Mouse (Mus musculus) lung, embryonic 15.5 days (tissue): ENCODE measurements at regions not wholly inside any gene's neighbourhood (a gene's known extent, or its start where the extent isn't known, plus 50 kb on each side); places are given as distances from the start of the nearest gene placed in this dataset. TPM values are rescaled to one million over a fixed set of nuclear protein-coding genes. Genes with fewer than 3 reads are reported as not detected.

ENCODE experiments used
- ATAC-seq: fragments of 200-750 bp; cut with Nextera tagmentation; 2 replicates; pipeline ENCODE4 v1.8.0; 2017; ENCODE audit warnings: moderate number of reproducible peaks, borderline replicate concordance; ENCODE audit not compliant: low FRiP score, low TSS enrichment; ENCODE audit errors: extremely low read depth
- H3K27ac ChIP-seq: fragments of 300-500 bp; sonication (generic); 2 replicates; pipeline ENCODE4 v1.5.1; 2015; ENCODE audit warnings: moderate library complexity, mild to moderate bottlenecking, inconsistent platforms
- H3K27me3 ChIP-seq: fragments of 300-500 bp; sonication (generic); 2 replicates; pipeline ENCODE4 v1.6.1; 2015; ENCODE audit warnings: inconsistent platforms
- H3K36me3 ChIP-seq: fragments of 300-500 bp; sonication (generic); 2 replicates; pipeline ENCODE4 v1.6.1; 2015; ENCODE audit warnings: inconsistent platforms
- H3K4me1 ChIP-seq: fragments of 300-500 bp; sonication (generic); 2 replicates; pipeline ENCODE4 v1.6.1; 2015; ENCODE audit warnings: inconsistent platforms
- H3K4me2 ChIP-seq: fragments of 300-500 bp; sonication (generic); 2 replicates; pipeline ENCODE4 v1.6.1; 2015; ENCODE audit warnings: inconsistent platforms, mild to moderate bottlenecking, moderate library complexity
- H3K4me3 ChIP-seq: fragments of 300-500 bp; sonication (generic); 2 replicates; pipeline ENCODE4 v1.5.1; 2015; ENCODE audit warnings: mild to moderate bottlenecking, inconsistent platforms
- H3K9ac ChIP-seq: fragments of 300-500 bp; sonication (generic); 2 replicates; pipeline ENCODE4 v1.6.1; 2015; ENCODE audit warnings: inconsistent platforms
- H3K9me3 ChIP-seq: fragments of 300-500 bp; sonication (generic); 2 replicates; pipeline ENCODE4 v1.6.1; 2016; ENCODE audit warnings: inconsistent platforms
- WGBS: fragments of 180-500 bp; shearing (Covaris S2); methylation state at CpG from one replicate; pipeline ENCODE4 v1.1.7; 2015; 5-methylcytosine and 5-hydroxymethylcytosine counted together
- microRNA-seq: library from miRNA; unstranded; fragments of <30 nt; microRNA quantifications from one replicate; pipeline ENCODE4, GENCODE M21; 2016

GRCm38 (mm10) chr3:33219271-33220065 lies 76.4 kb upstream of the Pex5l start:
- 46% methylated on average over 2 of the region's 2 CpGs for WGBS
- H3K27ac ChIP-seq = no peak overlapping the region
- H3K4me1 ChIP-seq = no peaks in the 10 kb centered on the region
- H3K27me3 ChIP-seq = no peaks in the 10 kb centered on the region
- H3K9ac ChIP-seq = no peak overlapping the region
- no peak overlapping the region for H3K4me2 ChIP-seq
- no peak for ATAC-seq
- no peak overlapping the region for H3K4me3 ChIP-seq
- H3K9me3 ChIP-seq = no peaks in the 10 kb centered on the region
- H3K36me3 ChIP-seq = no peaks in the 10 kb centered on the region

DNA sequence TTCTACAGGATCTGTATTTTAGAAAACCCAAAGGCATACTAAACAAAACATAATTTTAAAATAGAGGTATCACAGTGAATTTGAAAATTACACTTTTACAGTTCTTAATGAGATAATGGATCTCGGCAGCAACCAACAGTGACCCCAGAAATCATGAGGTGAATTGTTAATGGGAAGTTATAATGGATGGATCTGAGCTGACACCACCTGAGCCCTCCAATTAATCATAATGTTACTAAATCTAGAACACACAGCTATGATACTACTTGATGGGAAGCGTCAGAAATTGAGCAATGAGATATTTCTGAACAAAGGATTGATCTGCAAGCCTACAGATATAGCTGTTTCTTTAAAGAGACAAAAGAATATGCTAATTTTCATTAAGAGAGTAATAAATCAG lies 75.2 kb upstream of the Pex5l start:
- ATAC-seq = no peak
- 68% methylated on average over 2 of the region's 2 CpGs for WGBS
- no peak overlapping the region for H3K4me3 ChIP-seq

GRCm38 (mm10) chr3:33217360-33218034 lies 74.5 kb upstream of the Pex5l start:
- H3K36me3 ChIP-seq = no peaks in the 10 kb centered on the region
- 63% methylated on average over 18 of the region's 18 CpGs for WGBS
- ATAC-seq = no peak
- H3K9ac ChIP-seq = no peak overlapping the region
- H3K4me2 ChIP-seq = no peak overlapping the region
- no peak overlapping the region for H3K27ac ChIP-seq
- no peaks in the 10 kb centered on the region for H3K4me1 ChIP-seq
- no peak overlapping the region for H3K4me3 ChIP-seq
- no peaks in the 10 kb centered on the region for H3K9me3 ChIP-seq
- no peaks in the 10 kb centered on the region for H3K27me3 ChIP-seq

More for the DNA sequence above, 75.2 kb upstream of the Pex5l start:
- H3K9ac ChIP-seq = no peak overlapping the region
- no peak overlapping the region for H3K4me2 ChIP-seq
- H3K27me3 ChIP-seq = no peaks in the 10 kb centered on the region
- H3K9me3 ChIP-seq = no peaks in the 10 kb centered on the region
- H3K36me3 ChIP-seq = no peaks in the 10 kb centered on the region
- no peak overlapping the region for H3K27ac ChIP-seq
- H3K4me1 ChIP-seq = no peaks in the 10 kb centered on the region

DNA sequence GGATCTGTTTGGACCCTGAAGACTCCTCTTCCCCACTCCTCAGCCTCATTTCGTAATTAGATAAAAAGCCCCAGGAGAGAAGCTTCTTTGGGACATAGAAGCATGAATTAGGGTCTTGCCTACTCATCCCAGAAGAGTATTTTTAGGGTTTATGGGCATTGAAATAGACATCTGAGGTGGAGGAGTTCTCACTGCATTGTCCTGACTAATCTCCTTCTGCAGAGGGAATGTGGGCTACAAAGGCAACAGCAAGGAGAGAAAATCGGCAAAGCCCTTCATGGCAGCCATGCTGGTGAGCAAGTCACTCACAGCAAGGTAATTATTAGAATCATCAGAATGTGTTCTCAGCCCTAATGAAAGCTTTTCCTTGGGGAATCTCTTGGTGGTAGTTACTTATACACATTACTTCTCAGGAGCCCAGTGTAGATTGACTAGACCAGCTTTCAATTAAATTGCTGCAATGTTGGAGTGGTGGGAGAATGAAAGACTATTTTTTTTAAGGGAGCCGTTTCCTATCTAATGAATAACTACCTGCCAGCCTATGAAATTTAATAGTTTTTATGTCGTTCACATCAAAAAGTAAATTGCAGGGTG lies 68.3 kb upstream of the Pex5l start:
- 73% methylated on average over 4 of the region's 4 CpGs for WGBS
- H3K9ac ChIP-seq = no peak overlapping the region
- no peaks in the 10 kb centered on the region for H3K36me3 ChIP-seq
- no peak overlapping the region for H3K4me3 ChIP-seq
- no peaks in the 10 kb centered on the region for H3K9me3 ChIP-seq
- H3K27me3 ChIP-seq = no peaks in the 10 kb centered on the region
- no peak overlapping the region for H3K4me2 ChIP-seq
- H3K4me1 ChIP-seq = no peaks in the 10 kb centered on the region
- no peak for ATAC-seq
- no peak overlapping the region for H3K27ac ChIP-seq

Small RNA genes lying in the stretch of these regions (microRNA-seq; reads per million reads assigned to microRNA genes)
- not detected for gene Gm27974
